In the genomic region with DNA sequence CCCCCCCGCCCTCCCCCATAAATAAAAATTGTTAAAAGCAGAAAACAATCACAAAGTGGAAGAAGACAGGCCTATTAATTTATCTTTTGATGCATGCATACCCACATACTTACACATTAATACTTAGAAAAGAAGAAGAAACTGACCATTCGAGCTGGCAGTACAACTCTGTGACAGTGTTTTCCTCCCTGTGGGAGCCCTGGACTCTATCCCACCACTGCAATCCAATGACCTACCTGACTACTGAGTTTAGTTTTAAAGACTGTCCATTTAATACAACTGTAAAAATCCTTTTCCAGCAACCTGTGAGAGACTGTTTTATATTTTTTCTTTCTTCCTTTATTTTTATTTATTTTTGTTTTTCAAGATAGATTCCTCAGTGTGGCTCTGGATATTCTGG, we compare ENCODE assay signal across 17 mouse cellular contexts. TPM values are rescaled to one million over a fixed set of nuclear protein-coding genes. Genes with fewer than 3 reads are reported as not detected.
"Had no signal": no experiment of that assay in that cellular context is flagged by ENCODE, and none has a peak within 500 bp of the region (broad histone marks: within the 10 kb centered on the region; RNA-seq: fewer than 3 reads in every experiment).

No protein-coding gene starts in this region.

- H3K27me3 ChIP-seq: liver, embryonic 13.5 days had no signal

- H3K36me3 ChIP-seq: liver, embryonic 13.5 days had no signal

- H3K4me3 ChIP-seq: layer of hippocampus, adult 2 months; liver, embryonic 13.5 days had no signal

- H3K9ac ChIP-seq: liver, embryonic 13.5 days had no signal

- H3K27ac ChIP-seq: kidney, postnatal 0 days; layer of hippocampus, adult 2 months; liver, embryonic 13.5 days had no signal

- DNase-seq: kidney, postnatal 25 days; layer of hippocampus, adult 9-11 months; liver, embryonic 13.5 days; lung, adult 2 months; lung, postnatal 14 days; lung, postnatal 4 days; midbrain, embryonic 14.5 days; thymus, adult 18-20 months; thymus, postnatal 36 days had no signal

RNA-seq across cellular contexts. Expression of a gene that starts 32.2 kb away (rescaled TPM):
- total RNA-seq: liver, adult 2 months; megakaryocyte-erythroid progenitor cell, adult 5-6 weeks had no signal
- polyA plus RNA-seq: limb, embryonic 11.5 days; liver, adult 2 months; liver, embryonic 13.5 days; midbrain, embryonic 11.5 days; neural tube, embryonic 11.5 days; neural tube, embryonic 14.5 days had no signal
